Mouse (Mus musculus) liver, embryonic 15.5 days (tissue): ENCODE measurements around the gene Adcy5. TPM values are rescaled to one million over a fixed set of nuclear protein-coding genes. Genes with fewer than 3 reads are reported as not detected.

Experiments used
- ATAC-seq: fragments of 200-750 bp; cut with Nextera tagmentation; 2 replicates; pipeline ENCODE4 v1.8.0; 2017; ENCODE audit warnings: moderate number of reproducible peaks, mild to moderate bottlenecking, moderate library complexity; ENCODE audit not compliant: insufficient read depth
- H3K27ac ChIP-seq: fragments of 300-500 bp; sonication (generic); replicated peaks from 2 replicates; pipeline ENCODE4 v1.5.1; 2015; ENCODE audit warnings: mild to moderate bottlenecking, inconsistent platforms
- H3K27me3 ChIP-seq: fragments of 300-500 bp; sonication (generic); 2 replicates; pipeline ENCODE4 v1.6.1; 2015; ENCODE audit warnings: mild to moderate bottlenecking, inconsistent platforms
- H3K36me3 ChIP-seq: fragments of 300-500 bp; sonication (generic); replicated peaks from 2 replicates; pipeline ENCODE4 v1.6.1; 2015; ENCODE audit warnings: moderate library complexity, mild to moderate bottlenecking, inconsistent platforms
- H3K4me1 ChIP-seq: fragments of 300-500 bp; sonication (generic); replicated peaks from 2 replicates; pipeline ENCODE4 v1.6.1; 2015; ENCODE audit warnings: inconsistent platforms
- H3K4me2 ChIP-seq: fragments of 300-500 bp; sonication (generic); 2 replicates; pipeline ENCODE4 v1.6.1; 2015; ENCODE audit warnings: moderate library complexity, mild to moderate bottlenecking, inconsistent platforms
- H3K4me3 ChIP-seq: fragments of 300-500 bp; sonication (generic); replicated peaks from 2 replicates; pipeline ENCODE4 v1.5.1; 2015; ENCODE audit warnings: mild to moderate bottlenecking, inconsistent platforms
- H3K9ac ChIP-seq: fragments of 300-500 bp; sonication (generic); 2 replicates; pipeline ENCODE4 v1.6.1; 2015; ENCODE audit warnings: moderate library complexity, mild to moderate bottlenecking, inconsistent platforms
- H3K9me3 ChIP-seq: fragments of 300-500 bp; sonication (generic); replicated peaks from 2 replicates; pipeline ENCODE4 v1.6.1; 2016; ENCODE audit warnings: inconsistent platforms
- WGBS: fragments of 180-500 bp; shearing (Covaris S2); methylation state at CpG from one replicate; pipeline ENCODE4 v1.1.7; 2015; ENCODE audit warnings: mixed read lengths; ENCODE audit not compliant: insufficient replicate concordance; 5-methylcytosine and 5-hydroxymethylcytosine counted together
- polyA plus RNA-seq: library from polyadenylated mRNA; unstranded; fragments of >200 nt; fragmentation: Nextera tagmentation; extraction: Ambion mirVana; gene quantifications from 2 replicates; pipeline ENCODE4 v1.2.1, GENCODE M21; 2015

The Adcy5 gene
- polyA plus RNA-seq, 1 experiment from 2014 or later: 0.20 TPM

DNA sequence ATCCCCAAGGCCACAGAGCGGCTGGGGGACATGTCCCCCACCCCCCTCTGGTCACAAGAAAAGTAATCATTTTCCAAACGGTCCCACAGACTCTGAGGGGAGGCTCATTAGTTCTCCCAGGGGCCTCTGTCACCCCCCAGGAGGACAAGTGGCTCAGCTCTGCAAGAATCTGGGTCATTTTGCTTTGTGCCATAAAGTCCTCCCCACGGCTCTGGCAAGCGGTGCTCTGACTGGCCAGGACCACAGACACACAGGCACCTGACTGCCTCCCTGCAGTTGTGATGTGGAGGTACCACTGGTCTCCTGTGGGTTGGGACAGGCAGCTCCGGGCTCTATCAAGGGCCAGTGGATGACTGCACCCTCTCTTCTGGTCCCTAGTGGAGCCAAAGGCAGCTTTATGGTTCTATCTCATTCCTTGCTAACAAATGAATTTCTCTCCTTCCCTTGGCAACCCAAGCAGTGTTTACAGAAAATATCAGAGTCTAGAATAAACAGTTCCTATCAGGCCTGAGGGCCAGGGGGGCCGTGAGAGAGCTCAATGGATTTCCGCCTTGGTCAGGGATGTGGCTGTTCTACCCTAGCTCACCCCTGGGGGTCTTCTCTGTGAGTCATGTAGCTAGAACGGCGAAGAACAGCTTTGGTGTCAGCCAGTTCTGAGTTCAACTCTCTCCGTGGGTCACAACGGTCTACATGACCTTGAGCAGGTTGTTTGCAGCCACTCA is 34.9 kb downstream of the Adcy5 start:
- no peak for ATAC-seq
- Histone ChIP-seq H3K4me1 (no peaks in the 10 kb centered on the region), H3K4me3 (no peak overlapping the region), H3K27ac (no peak overlapping the region), H3K9me3 (no peaks in the 10 kb centered on the region), H3K4me2 (no peak overlapping the region), H3K27me3 (no peaks in the 10 kb centered on the region), H3K9ac (no peak overlapping the region), H3K36me3 (no peaks in the 10 kb centered on the region)
- 55% methylated on average over 11 of the region's 11 CpGs for WGBS

DNA sequence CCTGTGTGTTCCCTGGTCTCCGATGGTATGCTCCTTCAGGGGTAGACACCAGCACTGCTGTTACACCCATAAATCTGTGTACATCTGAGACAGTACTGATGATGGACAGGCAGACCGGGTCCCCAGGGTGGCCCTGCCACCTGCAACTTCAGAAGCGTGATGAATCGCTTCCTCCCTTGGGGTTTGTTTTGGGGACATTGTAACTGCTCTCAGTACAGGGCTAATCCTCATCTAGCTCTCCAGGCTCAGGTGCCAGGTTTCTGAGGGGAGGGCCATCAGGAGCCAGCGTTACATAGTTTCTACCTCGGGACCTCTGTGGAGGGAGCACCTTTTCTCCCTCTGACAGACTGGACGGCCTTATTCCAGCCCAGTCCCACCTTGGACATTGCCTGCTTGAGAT is 36.1 kb downstream of the Adcy5 start:
- no peaks in the 10 kb centered on the region for H3K4me1 ChIP-seq
- H3K36me3 ChIP-seq: no peaks in the 10 kb centered on the region
- no peak for ATAC-seq
- H3K27ac ChIP-seq: no peak overlapping the region
- no peak overlapping the region for H3K9ac ChIP-seq
- no peak overlapping the region for H3K4me3 ChIP-seq
- H3K27me3 ChIP-seq: no peaks in the 10 kb centered on the region
- H3K9me3 ChIP-seq: no peaks in the 10 kb centered on the region
- WGBS: 59% methylated on average over 7 of the region's 7 CpGs
- H3K4me2 ChIP-seq: no peak overlapping the region

DNA sequence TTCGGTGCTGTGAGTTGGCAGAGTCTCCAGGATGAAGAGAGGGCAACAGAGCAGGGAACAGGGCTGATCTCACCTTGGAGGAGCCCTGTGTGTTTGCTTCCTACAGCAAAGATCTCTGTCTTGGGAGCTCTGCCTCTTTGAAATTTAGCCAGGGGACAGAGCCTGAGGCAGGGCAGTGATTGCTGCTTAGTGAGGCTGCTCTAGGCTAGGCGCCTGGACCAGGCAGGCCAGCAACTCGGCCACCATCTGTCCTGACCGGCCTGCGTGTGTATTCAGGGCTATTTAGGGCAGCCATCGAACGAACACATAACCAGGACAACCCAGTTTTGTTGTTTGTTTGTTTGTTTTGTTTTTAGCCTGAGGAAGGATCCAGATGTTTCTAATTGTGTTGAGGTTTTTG is 36.6 kb downstream of the Adcy5 start:
- no peaks in the 10 kb centered on the region for H3K27me3 ChIP-seq
- no peaks in the 10 kb centered on the region for H3K4me1 ChIP-seq
- 59% methylated on average over 7 of the region's 7 CpGs for WGBS
- no peak overlapping the region for H3K4me2 ChIP-seq
- no peaks in the 10 kb centered on the region for H3K9me3 ChIP-seq
- no peak overlapping the region for H3K27ac ChIP-seq
- no peak overlapping the region for H3K9ac ChIP-seq
- no peak overlapping the region for H3K4me3 ChIP-seq
- no peaks in the 10 kb centered on the region for H3K36me3 ChIP-seq
- no peak for ATAC-seq

DNA sequence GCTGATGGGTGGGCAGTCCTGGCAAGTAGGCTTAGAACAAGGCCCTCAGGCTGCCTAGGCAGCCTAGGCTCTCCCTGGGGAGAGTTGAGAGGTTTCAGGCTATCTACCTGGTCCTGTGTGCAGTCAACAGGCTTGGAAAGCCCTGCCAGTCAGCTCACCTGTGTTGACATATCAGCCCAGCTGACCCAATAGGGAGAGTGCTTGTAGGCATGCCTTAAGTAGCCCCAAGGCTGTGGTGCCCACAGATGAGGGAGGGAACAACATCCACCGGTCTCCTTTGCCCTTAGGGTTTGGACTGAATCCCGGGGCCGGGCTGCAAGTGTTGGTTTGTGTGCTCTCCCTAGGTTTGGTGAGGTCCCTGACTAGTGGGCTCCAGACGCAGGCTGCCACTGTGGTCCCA is 37.8 kb downstream of the Adcy5 start:
- H3K27me3 ChIP-seq: no peaks in the 10 kb centered on the region
- H3K36me3 ChIP-seq: no peaks in the 10 kb centered on the region
- H3K9ac ChIP-seq: no peak overlapping the region
- no peaks in the 10 kb centered on the region for H3K9me3 ChIP-seq
- no peak overlapping the region for H3K27ac ChIP-seq
- H3K4me1 ChIP-seq: no peaks in the 10 kb centered on the region
- no peak overlapping the region for H3K4me2 ChIP-seq
- no peak overlapping the region for H3K4me3 ChIP-seq
- 66% methylated on average over 4 of the region's 4 CpGs for WGBS
- no peak for ATAC-seq

DNA sequence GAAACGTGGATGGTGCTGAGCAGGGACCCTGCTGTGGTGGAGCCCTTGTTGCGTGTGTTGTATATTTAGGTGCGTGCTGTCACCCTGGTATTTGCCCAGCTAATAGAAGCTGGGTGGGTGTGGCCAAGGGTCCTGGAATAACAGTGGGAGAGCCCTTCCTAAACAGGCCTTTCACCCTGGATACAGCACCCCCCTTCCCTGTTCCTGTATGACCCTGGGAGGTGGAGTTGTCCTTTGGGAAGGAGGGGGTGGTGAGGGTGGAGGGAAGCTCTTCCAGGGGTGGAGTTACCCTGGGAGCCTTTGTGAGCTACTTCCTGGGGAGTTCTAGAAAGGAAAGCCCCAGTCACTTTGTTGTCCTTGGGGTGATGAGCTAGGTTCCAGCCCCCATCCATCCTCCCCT is 38.7 kb downstream of the Adcy5 start:
- 37% methylated on average over 3 of the region's 3 CpGs for WGBS
- Histone ChIP-seq H3K27ac (no peak overlapping the region), H3K4me1 (no peaks in the 10 kb centered on the region), H3K27me3 (no peaks in the 10 kb centered on the region), H3K4me2 (no peak overlapping the region), H3K9ac (no peak overlapping the region), H3K36me3 (no peaks in the 10 kb centered on the region), H3K9me3 (no peaks in the 10 kb centered on the region), H3K4me3 (no peak overlapping the region)
- no peak for ATAC-seq

DNA sequence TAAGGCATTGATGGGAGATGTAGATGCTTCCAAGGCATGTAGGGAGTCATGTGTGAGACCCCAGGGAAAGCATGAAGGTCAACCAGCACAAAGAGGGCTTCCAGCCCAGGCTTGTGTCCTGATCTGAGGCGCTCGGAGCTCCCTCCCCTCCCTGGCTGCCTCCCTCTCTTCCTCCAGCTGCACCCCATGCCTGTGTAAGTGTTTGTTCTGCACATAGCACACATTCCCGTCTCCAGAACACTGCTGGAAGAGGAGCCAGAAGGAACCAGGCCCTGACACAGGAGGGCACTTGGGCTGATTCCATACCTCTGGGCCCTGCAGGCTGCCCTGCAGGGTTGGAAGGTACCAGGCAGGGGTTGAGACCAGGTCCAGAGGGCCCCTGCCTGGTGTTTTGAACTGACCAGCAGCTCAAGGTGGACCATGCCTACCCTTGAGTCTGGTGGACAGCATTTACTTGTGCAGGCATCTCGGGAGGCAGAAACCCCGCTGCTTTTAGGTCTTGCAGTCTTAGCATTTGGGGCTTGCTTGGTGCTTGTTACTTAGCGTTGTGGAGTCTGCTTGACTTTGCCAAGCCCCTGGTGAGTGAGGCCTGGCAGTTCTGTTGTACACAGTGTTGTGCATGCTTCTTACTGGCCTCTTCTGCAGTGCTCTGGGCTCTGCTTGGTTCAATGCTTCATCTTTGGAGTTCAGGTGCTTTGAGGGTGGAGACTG is 45.2 kb downstream of the Adcy5 start:
- H3K9me3 ChIP-seq: no peaks in the 10 kb centered on the region
- H3K4me3 ChIP-seq: no peak overlapping the region
- H3K4me2 ChIP-seq: no peak overlapping the region
- H3K4me1 ChIP-seq: no peaks in the 10 kb centered on the region
- H3K9ac ChIP-seq: no peak overlapping the region
- WGBS: 53% methylated on average over 6 of the region's 6 CpGs
- no peaks in the 10 kb centered on the region for H3K27me3 ChIP-seq
- H3K27ac ChIP-seq: no peak overlapping the region
- H3K36me3 ChIP-seq: no peaks in the 10 kb centered on the region
- ATAC-seq: no peak

DNA sequence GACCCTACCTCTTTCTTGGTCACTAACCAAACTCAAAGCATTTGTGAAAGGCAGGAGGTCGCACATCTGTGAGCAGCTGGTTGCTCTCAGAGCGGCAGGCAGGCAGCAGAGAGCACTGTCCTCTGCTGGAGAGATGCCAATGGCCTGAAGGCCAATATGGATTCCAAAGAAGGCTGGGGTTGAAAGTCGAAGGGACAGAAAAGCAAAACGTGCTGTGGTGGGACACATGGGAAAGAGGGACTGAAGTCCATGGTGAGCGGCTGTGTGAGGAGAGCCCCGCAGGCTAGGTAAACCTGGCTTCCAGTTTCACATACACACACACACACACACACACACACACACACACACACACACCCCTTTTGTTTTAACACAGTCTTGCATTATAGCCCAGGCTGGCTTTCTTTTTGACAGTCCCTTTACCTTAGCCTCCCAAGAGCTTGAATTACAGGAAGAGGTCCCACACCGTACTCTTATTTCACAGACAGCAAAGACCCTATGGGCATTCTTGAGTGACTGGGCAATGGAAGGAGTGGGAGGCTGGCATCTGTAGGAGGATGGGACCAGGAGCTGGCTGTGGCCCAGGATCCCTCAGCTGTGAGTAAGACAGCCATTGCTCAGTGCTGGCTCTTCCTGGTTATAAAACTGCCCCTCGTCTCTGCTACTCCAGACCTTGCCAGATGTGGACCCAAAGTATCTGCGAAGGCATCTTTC is 45.9 kb downstream of the Adcy5 start:
- Histone ChIP-seq H3K9me3 (no peaks in the 10 kb centered on the region), H3K4me2 (no peak overlapping the region), H3K27ac (no peak overlapping the region), H3K27me3 (no peaks in the 10 kb centered on the region), H3K4me3 (no peak overlapping the region), H3K9ac (no peak overlapping the region), H3K36me3 (no peaks in the 10 kb centered on the region), H3K4me1 (no peaks in the 10 kb centered on the region)
- 60% methylated on average over 9 of the region's 9 CpGs for WGBS
- ATAC-seq: no peak

DNA sequence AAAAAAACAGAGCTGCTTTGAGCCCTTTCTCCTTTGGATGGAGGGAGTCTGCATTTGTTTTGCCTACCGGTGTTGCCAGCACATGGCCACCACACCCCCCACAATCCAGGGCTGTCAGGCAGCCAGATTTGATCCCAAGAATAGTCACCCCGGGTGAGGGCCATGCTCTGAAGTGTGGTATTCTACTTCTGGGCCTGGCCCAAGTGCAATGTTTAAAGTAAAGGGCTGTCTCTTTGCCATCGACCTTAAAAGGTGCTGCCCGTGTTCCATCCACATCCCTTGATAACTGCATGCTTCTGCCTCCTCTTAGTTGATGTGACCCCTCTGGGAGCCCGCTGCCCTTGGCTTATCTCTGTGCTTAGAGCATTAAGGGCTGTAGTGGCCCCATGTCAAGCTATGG is 46.6 kb downstream of the Adcy5 start:
- no peak for ATAC-seq
- Histone ChIP-seq H3K4me1 (no peaks in the 10 kb centered on the region), H3K4me3 (no peak overlapping the region), H3K36me3 (no peaks in the 10 kb centered on the region), H3K9me3 (no peaks in the 10 kb centered on the region), H3K27ac (no peak overlapping the region), H3K9ac (no peak overlapping the region), H3K27me3 (no peaks in the 10 kb centered on the region), H3K4me2 (no peak overlapping the region)
- WGBS: 56% methylated on average over 5 of the region's 5 CpGs

DNA sequence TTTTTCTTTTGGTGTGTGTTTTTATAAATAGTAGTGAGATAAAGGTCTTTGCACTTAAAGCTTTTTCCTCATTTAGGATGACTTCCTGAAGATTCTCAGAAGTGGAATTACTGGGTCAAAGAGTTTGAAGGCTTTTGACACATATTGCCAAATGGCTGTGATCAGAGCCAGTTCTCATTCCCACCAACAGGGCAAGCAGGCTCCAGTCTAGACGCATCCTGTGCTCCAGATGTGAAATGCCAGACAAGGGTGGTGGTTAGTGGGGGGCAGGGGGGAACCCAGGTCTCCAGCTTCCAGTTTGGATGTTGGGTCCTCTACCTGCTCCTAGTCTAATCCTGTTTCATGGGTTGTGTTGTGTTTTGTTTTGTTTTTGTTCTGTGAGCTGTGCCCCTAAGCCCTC is 48.8 kb downstream of the Adcy5 start:
- no peak for ATAC-seq
- no peak overlapping the region for H3K4me3 ChIP-seq
- 73% methylated on average over 1 of the region's 1 CpGs for WGBS

DNA sequence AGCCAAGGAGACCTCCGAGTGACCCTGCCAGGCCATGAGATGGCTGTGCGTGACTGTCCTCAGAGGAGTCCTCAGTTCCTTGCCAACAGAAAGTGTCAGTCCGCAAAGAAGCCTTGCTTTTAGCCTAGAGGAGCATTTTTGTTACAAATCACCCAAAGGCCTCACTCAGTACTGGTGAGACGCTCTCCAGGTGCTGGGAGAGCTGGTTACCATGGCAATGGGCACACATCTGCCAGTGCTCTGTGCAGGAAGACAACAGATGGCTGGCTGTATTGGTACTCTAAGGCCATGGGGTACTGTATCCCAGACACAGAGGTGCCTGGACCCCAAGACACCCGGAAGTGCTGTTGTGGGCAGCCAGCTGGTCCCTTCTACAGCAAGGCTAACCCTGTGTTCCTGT is 51.0 kb downstream of the Adcy5 start:
- H3K27me3 ChIP-seq: no peaks in the 10 kb centered on the region
- no peaks in the 10 kb centered on the region for H3K36me3 ChIP-seq
- no peak overlapping the region for H3K27ac ChIP-seq
- no peak overlapping the region for H3K4me3 ChIP-seq
- WGBS: 46% methylated on average over 5 of the region's 5 CpGs
- no peak overlapping the region for H3K9ac ChIP-seq
- no peak for ATAC-seq
- no peak overlapping the region for H3K4me2 ChIP-seq
- no peaks in the 10 kb centered on the region for H3K4me1 ChIP-seq
- no peaks in the 10 kb centered on the region for H3K9me3 ChIP-seq

More for the DNA sequence above, 48.8 kb downstream of the Adcy5 start:
- Histone ChIP-seq H3K9me3 (no peaks in the 10 kb centered on the region), H3K4me2 (no peak overlapping the region), H3K36me3 (no peaks in the 10 kb centered on the region), H3K4me1 (no peaks in the 10 kb centered on the region), H3K27ac (no peak overlapping the region), H3K27me3 (no peaks in the 10 kb centered on the region), H3K9ac (no peak overlapping the region)

DNA sequence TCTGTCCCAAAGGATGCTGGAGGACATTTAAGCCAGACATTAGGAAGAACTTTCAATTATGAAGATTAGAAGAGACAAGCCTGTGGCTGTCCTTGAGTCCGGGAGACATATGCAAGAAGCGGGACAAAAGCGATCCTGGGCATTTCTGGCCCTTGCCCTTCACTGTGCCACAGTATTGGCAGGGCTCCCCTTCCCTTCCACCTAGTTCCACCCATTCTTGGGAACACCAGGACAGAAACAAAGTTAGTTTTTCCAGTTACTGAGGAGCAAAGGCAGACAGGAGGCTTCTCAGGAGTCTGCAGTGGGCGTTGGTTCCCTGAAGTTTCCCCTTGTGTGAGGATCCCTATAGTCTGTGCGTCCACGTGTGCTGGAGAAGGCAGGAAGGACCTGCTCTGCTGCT is 51.7 kb downstream of the Adcy5 start:
- ATAC-seq: no peak
- H3K9ac ChIP-seq: no peak overlapping the region
- H3K27ac ChIP-seq: no peak overlapping the region
- H3K9me3 ChIP-seq: no peaks in the 10 kb centered on the region
- H3K4me1 ChIP-seq: no peaks in the 10 kb centered on the region
- H3K27me3 ChIP-seq: no peaks in the 10 kb centered on the region
- no peak overlapping the region for H3K4me2 ChIP-seq
- H3K36me3 ChIP-seq: no peaks in the 10 kb centered on the region
- H3K4me3 ChIP-seq: no peak overlapping the region
- WGBS: 63% methylated on average over 6 of the region's 6 CpGs
